Mouse (Mus musculus) limb, embryonic 13.5 days (tissue): ENCODE measurements around the gene Enkd1. TPM values are rescaled to one million over a fixed set of nuclear protein-coding genes. Genes with fewer than 3 reads are reported as not detected.

Experiments
- ATAC-seq: fragments of 200-750 bp; cut with Nextera tagmentation; 2 replicates; pipeline ENCODE4 v1.8.0; 2017; ENCODE audit warnings: low read depth, moderate number of reproducible peaks, moderate TSS enrichment; ENCODE audit not compliant: low FRiP score
- H3K27ac ChIP-seq: fragments of 300-500 bp; sonication (generic); 2 replicates; pipeline ENCODE4 v1.5.1; 2015; ENCODE audit warnings: inconsistent platforms, mild to moderate bottlenecking, moderate library complexity
- H3K27me3 ChIP-seq: fragments of 300-500 bp; sonication (generic); 2 replicates; pipeline ENCODE4 v1.6.1; 2015; ENCODE audit warnings: mild to moderate bottlenecking, inconsistent platforms
- H3K36me3 ChIP-seq: fragments of 300-500 bp; sonication (generic); 2 replicates; pipeline ENCODE4 v1.6.1; 2015; ENCODE audit warnings: inconsistent platforms, mild to moderate bottlenecking, moderate library complexity
- H3K4me1 ChIP-seq: fragments of 300-500 bp; sonication (generic); 2 replicates; pipeline ENCODE4 v1.6.1; 2015; ENCODE audit warnings: inconsistent platforms
- H3K4me2 ChIP-seq: fragments of 300-500 bp; sonication (generic); replicated peaks from 2 replicates; pipeline ENCODE4 v1.6.1; 2015; ENCODE audit warnings: inconsistent platforms, mild to moderate bottlenecking, moderate library complexity
- H3K4me3 ChIP-seq: fragments of 300-500 bp; sonication (generic); 2 replicates; pipeline ENCODE4 v1.5.1; 2015; ENCODE audit warnings: moderate library complexity, mild to moderate bottlenecking, inconsistent platforms
- H3K9ac ChIP-seq: fragments of 300-500 bp; sonication (generic); 2 replicates; pipeline ENCODE4 v1.6.1; 2015; ENCODE audit warnings: mild to moderate bottlenecking, inconsistent platforms
- H3K9me3 ChIP-seq: fragments of 300-500 bp; sonication (generic); 2 replicates; pipeline ENCODE4 v1.6.1; 2016; ENCODE audit warnings: inconsistent platforms
- WGBS: fragments of 180-500 bp; shearing (Covaris S2); methylation state at CpG from one replicate; pipeline ENCODE4 v1.1.7; 2015; 5-methylcytosine and 5-hydroxymethylcytosine counted together
- polyA plus RNA-seq: library from polyadenylated mRNA; unstranded; fragments of >200 nt; fragmentation: Nextera tagmentation; extraction: Ambion mirVana; gene quantifications from 2 replicates; pipeline ENCODE4 v1.2.1, GENCODE M21; 2015

Gene Enkd1
- polyA plus RNA-seq, 1 experiment from 2014 or later: 30.8 TPM

DNA sequence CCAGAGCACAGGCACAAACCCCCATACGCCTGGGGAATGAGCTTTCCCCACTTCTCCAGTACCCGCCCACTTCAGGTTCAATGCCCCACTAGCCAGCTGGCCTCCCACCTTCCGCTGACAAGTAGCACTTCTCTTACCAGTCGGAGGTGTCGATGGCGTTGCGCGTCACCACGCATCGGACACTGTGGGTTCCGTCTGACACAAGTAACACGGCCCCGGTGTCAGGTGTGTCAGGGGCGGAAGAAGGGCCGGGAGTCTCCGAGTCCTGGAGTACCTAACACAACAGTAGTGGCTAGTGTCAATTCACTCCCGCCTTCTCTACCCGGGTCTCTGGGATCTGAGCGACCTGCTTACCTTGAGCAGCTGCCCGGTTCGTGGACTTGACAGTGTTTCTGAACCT, 7.4 kb downstream of the Enkd1 start:
- Histone ChIP-seq H3K9ac (peak overlapping the region; percentile 71), H3K27me3 (peaks cover 5% of the 10 kb centered on the region), H3K4me3 (peak overlapping the region; percentile 71), H3K4me1 (peaks cover 18% of the 10 kb centered on the region), H3K36me3 (peaks cover 51% of the 10 kb centered on the region), H3K4me2 (peak overlapping the region; percentile 87), H3K9me3 (no peaks in the 10 kb centered on the region), H3K27ac (peak overlapping the region; percentile 91)
- WGBS: 0% methylated on average over 21 of the region's 21 CpGs
- peak; percentile 54 for ATAC-seq

DNA sequence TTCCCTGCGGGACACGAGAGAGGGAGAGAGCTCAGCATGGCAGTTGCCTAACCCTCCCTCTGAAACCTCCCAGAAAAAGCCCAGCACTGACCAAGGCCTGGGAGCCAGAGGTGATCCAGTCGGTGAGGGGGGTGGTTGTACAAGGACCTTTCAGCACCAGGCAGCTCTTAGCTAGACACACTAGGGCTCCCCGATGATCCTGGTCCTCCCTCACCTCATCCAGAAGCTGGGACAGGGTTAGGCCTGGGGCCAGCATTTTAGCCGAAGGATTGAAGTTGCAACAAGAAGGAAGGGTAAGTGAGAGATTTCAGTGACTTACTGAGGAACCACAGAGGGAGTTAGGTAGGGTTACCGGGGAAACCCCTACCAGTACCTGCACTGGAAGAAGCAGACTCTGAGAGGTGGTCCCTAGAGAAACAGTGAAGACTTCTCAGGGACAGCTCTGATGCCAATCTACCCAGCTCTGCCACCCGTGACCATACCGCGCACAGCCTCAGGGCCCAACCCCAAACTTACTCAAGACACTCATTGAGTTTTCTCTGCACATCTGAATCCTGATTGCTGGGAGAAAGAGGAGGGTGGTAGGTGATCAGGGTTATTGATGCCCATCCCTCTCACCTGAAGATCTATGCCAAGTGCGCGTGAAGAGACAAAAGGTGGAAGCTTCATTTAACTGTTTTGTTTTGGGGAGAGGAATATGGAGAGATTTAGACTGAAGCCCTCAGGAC, 8.4 kb downstream of the Enkd1 start:
- peak overlapping the region; percentile 71 for H3K9ac ChIP-seq
- H3K4me1 ChIP-seq: peaks cover 18% of the 10 kb centered on the region
- H3K4me3 ChIP-seq: peak overlapping the region; percentile 71
- no peak for ATAC-seq
- H3K9me3 ChIP-seq: no peaks in the 10 kb centered on the region
- H3K27ac ChIP-seq: no peak overlapping the region
- WGBS: 91% methylated on average over 11 of the region's 11 CpGs
- H3K36me3 ChIP-seq: peaks cover 51% of the 10 kb centered on the region
- peak overlapping the region; percentile 87 for H3K4me2 ChIP-seq
- peaks cover 14% of the 10 kb centered on the region for H3K27me3 ChIP-seq

- Histone ChIP-seq H3K27ac (no peak overlapping the region), H3K9ac (no peak overlapping the region), H3K36me3 (peaks cover 43% of the 10 kb centered on the region), H3K4me2 (no peak overlapping the region), H3K4me1 (peaks cover 25% of the 10 kb centered on the region), H3K27me3 (peaks cover 22% of the 10 kb centered on the region), H3K4me3 (no peak overlapping the region), H3K9me3 (no peaks in the 10 kb centered on the region)
- 87% methylated on average over 5 of the region's 5 CpGs for WGBS
- no peak for ATAC-seq
These were observed 9.3 kb downstream of the Enkd1 start for GRCm38 (mm10) chr8:105698734-105699133.

- Histone ChIP-seq H3K9ac (no peak overlapping the region), H3K4me1 (peaks cover 25% of the 10 kb centered on the region), H3K27ac (no peak overlapping the region), H3K27me3 (peaks cover 26% of the 10 kb centered on the region), H3K9me3 (peaks cover 6% of the 10 kb centered on the region; the same call in 1 of the 2 replicates), H3K4me2 (no peak overlapping the region), H3K36me3 (peaks cover 33% of the 10 kb centered on the region), H3K4me3 (no peak overlapping the region)
- ATAC-seq: no peak
- 94% methylated on average over 17 of the region's 17 CpGs for WGBS
These were observed 10.7 kb downstream of the Enkd1 start for GRCm38 (mm10) chr8:105697196-105697780.

DNA sequence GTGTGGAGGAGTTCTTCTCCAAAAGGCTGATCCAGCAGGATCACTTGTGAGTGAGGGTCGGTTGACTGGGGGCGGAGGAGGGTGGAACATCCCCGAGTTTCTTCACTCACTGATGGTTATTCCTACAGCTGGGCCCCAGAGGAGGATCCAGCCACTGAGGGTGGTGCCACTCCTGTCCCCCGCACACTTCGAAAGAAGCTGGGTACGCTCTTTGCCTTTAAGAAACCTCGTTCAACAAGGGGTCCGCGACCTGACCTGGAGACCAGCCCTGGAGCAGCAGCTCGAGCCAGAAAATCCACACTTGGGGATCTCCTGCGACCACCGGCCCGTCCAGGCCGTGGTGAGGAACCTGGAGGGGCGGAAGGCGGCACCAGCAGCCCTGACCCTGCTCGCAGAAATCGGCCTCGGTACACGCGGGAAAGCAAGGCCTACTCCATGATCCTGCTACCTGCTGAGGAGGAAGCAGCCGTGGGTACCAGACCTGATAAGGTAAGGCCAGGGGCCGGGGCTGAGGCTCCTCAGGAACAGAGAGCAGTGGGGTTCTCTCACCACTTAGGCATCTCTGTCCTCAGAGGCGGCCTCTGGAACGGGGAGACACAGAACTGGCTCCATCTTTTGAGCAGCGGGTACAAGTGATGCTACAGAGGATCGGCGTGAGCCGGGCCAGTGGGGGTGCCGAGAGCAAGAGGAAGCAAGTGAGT, 12.8 kb downstream of the Enkd1 start:
- Histone ChIP-seq H3K4me2 (no peak overlapping the region), H3K27me3 (peaks cover 26% of the 10 kb centered on the region), H3K4me1 (peaks cover 16% of the 10 kb centered on the region), H3K27ac (no peak overlapping the region), H3K4me3 (no peak overlapping the region), H3K36me3 (peaks cover 33% of the 10 kb centered on the region), H3K9ac (no peak overlapping the region), H3K9me3 (peaks cover 6% of the 10 kb centered on the region; the same call in 1 of the 2 replicates)
- 82% methylated on average over 30 of the region's 30 CpGs for WGBS
- no peak for ATAC-seq

- Histone ChIP-seq H3K27ac (no peak overlapping the region), H3K4me2 (peak overlapping the region; percentile 97), H3K4me1 (peaks cover 8% of the 10 kb centered on the region), H3K27me3 (peaks cover 33% of the 10 kb centered on the region), H3K36me3 (peaks cover 30% of the 10 kb centered on the region), H3K9ac (peak overlapping the region; percentile 57), H3K4me3 (peak overlapping the region; percentile 48), H3K9me3 (peaks cover 6% of the 10 kb centered on the region; the same call in 1 of the 2 replicates)
- peak; percentile 29 for ATAC-seq
- WGBS: 8% methylated on average over 40 of the region's 40 CpGs
These were observed 13.8 kb downstream of the Enkd1 start for GRCm38 (mm10) chr8:105694051-105694799.

- peaks cover 33% of the 10 kb centered on the region for H3K27me3 ChIP-seq
- H3K4me3 ChIP-seq: peak overlapping the region; percentile 48
- H3K9me3 ChIP-seq: peaks cover 6% of the 10 kb centered on the region; the same call in 1 of the 2 replicates
- WGBS: 5% methylated on average over 30 of the region's 30 CpGs
- peaks cover 8% of the 10 kb centered on the region for H3K4me1 ChIP-seq
- H3K27ac ChIP-seq: no peak overlapping the region
- peak overlapping the region; percentile 57 for H3K9ac ChIP-seq
- H3K4me2 ChIP-seq: peak overlapping the region; percentile 97
- H3K36me3 ChIP-seq: peaks cover 25% of the 10 kb centered on the region
- peak; percentile 56 for ATAC-seq
These were observed 14.4 kb downstream of the Enkd1 start for GRCm38 (mm10) chr8:105693648-105694047.

DNA sequence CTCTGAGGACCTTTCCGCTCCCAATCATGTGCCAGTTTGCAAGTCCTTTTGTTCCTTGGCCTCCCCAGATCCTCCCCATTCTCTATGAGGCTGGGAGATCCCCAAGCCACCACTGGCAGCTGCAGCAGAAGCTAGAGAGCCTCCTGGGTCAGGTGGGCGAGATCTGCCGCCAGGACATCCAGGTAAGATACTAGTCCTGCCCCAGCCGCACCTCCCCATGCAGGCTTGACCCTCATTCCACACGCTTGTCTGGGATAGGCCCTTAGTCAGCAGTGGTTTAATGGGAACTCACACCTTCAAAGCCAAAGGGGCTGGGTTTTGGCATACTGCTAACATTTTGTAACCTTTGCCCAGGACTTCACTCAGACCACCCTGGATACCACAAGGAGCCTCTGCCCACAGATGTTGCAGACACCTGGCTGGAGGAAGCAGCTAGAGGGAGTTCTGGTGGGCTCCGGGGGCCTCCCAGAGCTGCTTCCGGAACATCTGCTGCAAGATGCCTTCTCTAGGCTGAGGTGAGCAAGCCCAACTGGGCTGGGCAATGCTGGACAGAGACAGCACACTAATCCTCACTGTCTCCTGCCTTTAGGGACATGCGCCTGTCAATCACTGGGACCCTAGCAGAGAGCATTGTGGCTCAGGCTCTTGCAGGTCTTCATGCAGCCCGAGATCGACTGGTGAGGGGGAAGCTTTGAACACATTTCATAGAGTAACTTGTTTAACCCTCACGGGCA, 15.4 kb downstream of the Enkd1 start:
- 89% methylated on average over 11 of the region's 11 CpGs for WGBS
- peaks cover 8% of the 10 kb centered on the region for H3K4me1 ChIP-seq
- H3K27me3 ChIP-seq: peaks cover 33% of the 10 kb centered on the region
- no peak overlapping the region for H3K27ac ChIP-seq
- H3K9ac ChIP-seq: no peak overlapping the region
- no peak for ATAC-seq
- peaks cover 14% of the 10 kb centered on the region for H3K36me3 ChIP-seq
- H3K4me2 ChIP-seq: no peak overlapping the region
- no peak overlapping the region for H3K4me3 ChIP-seq
- H3K9me3 ChIP-seq: peaks cover 6% of the 10 kb centered on the region; the same call in 1 of the 2 replicates

GRCm38 (mm10) chr8:105690978-105691377, 17.0 kb downstream of the Enkd1 start:
- H3K4me2 ChIP-seq: no peak overlapping the region
- H3K4me1 ChIP-seq: peaks cover 15% of the 10 kb centered on the region
- no peak overlapping the region for H3K9ac ChIP-seq
- H3K27me3 ChIP-seq: peaks cover 29% of the 10 kb centered on the region
- peaks cover 6% of the 10 kb centered on the region; the same call in 1 of the 2 replicates for H3K9me3 ChIP-seq
- 78% methylated on average over 14 of the region's 14 CpGs for WGBS
- no peak overlapping the region for H3K27ac ChIP-seq
- no peak for ATAC-seq
- no peak overlapping the region for H3K4me3 ChIP-seq
- H3K36me3 ChIP-seq: peaks cover 3% of the 10 kb centered on the region; the same call in 1 of the 2 replicates

DNA sequence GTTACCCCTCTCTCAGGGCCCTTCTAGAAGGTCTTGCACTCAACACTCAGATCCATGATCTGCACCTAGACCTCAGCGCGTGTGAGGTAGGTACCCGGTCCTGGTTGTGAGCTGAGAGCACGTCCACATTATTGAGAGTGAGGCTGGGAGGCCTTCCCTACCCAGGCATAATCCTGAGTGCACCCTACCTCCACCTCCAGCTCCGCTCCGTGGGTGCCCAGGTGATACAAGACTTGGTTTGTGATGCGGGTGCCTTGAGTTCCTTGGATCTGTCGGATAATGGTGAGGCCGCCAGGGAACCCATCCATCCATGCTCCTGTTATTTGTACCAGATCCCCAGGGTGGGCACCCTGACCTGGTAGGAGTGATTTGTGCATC, 18.0 kb downstream of the Enkd1 start:
- Histone ChIP-seq H3K4me3 (no peak overlapping the region), H3K27me3 (peaks cover 22% of the 10 kb centered on the region), H3K9me3 (peaks cover 6% of the 10 kb centered on the region; the same call in 1 of the 2 replicates), H3K36me3 (peaks cover 3% of the 10 kb centered on the region; the same call in 1 of the 2 replicates), H3K9ac (no peak overlapping the region), H3K4me1 (peaks cover 21% of the 10 kb centered on the region), H3K27ac (no peak overlapping the region), H3K4me2 (no peak overlapping the region)
- ATAC-seq: no peak
- WGBS: 87% methylated on average over 9 of the region's 9 CpGs
